Mouse (Mus musculus) thymus, postnatal 14 days (tissue): ENCODE results near the gene Zfp846.
"Not testable (repeated sequence)": the region's sequence is repeated elsewhere in the genome, so short reads cannot be mapped to it uniquely, and the experiment has no call there.

ENCODE experiments used
- DNase-seq: peaks from one replicate; pipeline ENCODE4 v3.0.0; 2021

Zfp846 gene

DNA sequence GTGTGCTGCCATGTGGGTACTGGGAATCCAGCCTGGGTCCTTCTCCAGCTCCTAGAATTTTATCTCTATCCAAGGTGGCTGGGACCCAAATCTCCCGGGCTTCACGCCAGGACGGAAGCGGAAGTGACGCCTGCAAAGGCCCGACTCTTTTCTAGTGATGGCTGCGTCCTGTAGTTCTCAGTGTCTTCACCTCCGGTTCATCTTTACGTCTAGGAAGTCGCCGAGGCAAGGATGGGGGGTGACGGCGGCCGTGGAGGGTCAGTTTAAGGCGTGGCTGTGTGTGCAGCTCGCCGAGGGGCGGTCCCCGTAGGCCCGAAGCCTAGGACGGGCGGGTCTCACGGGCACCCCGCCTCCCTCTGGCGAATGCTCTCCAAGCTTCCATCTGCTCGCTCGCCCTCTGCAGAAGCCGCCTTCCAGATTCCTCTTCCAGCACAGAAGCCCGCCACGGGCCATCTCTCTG lies at the start of gene Zfp846:
Gene Zfp846, plus strand, starts transcription at position 117 of the 460 bp plus-strand sequence.
- DNase-seq = peak; percentile 97

DNA sequence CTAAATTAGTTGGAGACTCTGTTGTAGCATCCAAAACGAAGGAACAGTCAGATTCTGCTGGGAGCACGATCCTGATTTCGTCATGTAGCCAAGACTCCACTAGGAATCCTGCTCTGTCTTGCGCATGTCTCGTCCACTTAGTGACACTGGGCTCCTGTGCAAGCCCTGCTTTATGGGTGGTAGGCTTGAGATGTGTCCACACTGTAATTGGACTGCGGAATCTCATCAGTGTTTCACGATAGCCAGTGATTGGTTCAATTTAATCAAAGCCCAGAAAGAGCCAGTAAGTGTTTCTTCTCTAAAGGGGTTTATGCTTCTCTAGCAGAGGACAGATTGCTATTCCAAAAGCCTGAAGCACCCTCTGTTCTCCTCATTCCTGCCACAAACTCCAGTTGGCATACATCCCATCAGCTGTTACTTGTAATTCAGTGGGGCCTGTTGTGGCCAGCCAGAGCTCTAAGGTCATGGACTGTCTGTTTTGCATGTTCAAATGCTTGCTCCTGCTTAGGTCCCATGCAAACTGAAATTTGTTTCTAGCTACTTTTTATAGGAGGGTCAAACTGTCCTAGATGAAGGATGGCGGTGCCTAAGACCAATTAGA lies 46.7 kb upstream of the Zfp846 start:
- DNase-seq = no peak

DNA sequence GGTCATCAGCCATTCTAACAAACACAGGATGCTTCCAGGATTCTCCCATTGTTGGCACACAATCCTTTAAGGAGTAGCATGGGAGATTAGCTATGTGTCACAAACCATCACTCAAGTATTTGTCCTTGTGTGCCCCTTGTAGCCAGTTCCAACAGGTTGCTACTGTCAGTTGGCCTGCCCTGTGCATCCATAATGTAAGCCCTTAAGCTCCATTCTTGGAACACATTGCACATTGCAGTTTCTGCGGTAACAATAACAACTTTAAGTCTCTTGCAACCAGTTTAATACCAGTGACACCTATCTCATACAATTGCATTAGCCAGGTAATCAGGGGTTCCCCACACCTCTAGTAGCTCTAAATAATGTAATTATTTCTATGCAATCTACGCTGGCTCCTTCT lies 44.5 kb upstream of the Zfp846 start:
- DNase-seq = no peak

DNA sequence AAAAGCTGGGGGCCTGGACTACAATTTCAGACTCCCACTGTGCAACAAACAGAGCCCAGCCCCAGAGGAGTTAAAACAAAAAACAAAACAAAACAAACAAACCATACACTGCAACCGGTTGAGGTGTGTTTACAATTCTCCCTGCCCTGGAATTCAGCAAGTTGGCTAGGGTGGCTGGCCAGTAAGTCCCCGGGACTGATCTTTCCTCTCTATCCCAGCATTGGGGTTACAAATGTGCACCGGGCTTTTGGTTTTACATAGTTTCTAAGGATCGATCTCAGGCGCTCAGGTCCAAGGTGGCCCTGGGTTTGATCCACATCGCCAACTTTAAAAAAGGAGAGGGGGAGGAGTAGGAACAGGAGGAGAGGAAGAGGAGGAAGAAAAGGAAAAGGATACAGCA lies 37.6 kb upstream of the Zfp846 start:
- no peak for DNase-seq

DNA sequence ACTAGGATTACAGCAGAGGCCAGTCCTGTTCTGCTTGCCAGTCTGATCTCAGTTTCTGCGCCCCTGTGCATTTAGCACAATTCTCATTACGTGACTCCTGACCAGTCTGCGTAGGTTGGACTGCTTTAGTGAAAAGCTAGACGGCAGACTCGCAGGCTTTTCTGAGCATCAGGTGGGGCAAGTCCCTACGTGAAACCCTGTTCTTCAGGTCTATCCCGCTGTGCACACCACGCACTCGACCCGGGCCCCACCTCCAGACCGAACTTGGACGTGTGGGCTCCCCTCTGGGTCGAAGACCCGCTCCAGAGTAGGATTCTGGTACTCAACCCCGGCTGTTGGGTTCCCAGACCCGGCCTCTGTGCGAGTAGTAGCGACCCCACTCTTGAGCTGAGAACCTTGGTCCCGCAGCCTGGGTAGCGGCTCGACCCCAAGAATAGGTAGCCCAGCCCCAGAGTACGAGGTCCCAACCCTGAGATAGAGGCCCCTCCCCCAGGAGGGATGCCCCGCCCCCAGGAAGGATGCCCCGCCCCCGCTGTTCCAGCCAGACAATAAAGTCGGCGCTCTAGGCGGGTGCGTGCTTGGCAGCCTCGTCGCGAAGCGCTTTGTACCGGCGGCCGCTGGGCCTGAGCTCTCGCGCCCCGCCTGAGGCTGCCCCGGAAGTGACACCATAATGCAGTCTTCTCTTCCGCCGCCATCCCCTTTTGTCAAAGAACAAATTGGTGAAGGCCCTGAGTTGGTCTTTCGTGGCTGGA lies 36.8 kb upstream of the Zfp846 start:
- DNase-seq = peak; percentile 85

DNA sequence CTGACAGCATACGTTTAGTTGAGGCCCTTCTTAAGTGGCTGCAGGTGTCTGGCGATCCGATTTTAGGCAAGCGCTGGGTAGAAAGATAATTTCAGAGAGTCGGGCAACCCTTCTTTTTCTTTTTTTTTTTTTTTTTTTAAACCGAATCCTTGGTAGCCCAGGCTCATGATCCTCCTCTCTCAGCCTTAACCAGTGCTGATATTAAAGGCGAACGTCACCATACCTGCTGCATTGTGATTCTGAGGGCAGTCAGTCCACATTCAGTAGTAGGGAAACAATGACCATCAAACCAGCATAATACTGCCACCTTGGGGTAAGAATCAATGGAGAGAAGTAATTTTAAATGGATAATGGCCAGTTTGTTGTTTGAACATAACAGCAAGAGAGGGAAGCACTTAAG lies 35.9 kb upstream of the Zfp846 start:
- no peak for DNase-seq

DNA sequence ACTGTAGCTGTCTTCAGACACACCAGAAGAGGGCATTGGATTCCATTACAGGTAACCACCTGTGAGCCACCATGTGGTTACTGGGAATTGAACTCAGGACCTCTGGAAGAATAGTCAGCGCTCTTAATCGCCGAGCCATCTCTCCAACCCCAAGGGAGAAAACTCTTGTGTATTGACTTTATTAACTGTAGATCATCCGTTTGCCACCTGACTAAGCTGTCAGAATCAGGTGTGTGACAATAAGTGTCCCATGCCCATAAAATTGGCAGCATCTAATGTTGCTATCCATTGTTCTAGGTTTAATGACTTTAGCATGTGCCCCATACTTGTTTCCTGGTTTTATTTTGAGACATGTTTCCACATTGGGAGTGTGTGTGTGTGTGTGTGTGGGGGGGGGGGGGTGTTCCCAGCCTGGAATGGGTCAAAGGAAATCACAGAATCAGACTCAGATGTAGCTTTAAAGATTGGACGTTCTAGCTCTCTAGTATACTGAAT lies 29.3 kb upstream of the Zfp846 start:
- no peak for DNase-seq

DNA sequence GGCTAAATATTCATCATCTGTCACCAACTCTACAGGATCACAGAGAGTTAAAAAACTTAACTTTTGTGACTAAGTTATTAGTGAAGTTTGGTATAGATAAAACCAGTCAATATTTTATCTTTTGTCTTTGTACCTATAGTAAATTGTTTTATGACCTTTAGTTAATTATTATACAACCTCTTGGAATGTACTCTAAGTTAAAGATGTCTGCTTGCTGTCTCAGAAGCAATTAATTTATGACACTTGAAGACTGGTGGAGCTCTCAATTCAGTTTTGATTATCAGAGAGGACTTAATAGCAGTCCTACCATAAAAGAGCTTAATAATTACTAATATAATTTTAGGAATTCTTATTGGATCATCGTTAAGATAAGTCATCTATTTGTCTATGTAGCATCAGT lies 28.4 kb upstream of the Zfp846 start:
- DNase-seq = no peak

DNA sequence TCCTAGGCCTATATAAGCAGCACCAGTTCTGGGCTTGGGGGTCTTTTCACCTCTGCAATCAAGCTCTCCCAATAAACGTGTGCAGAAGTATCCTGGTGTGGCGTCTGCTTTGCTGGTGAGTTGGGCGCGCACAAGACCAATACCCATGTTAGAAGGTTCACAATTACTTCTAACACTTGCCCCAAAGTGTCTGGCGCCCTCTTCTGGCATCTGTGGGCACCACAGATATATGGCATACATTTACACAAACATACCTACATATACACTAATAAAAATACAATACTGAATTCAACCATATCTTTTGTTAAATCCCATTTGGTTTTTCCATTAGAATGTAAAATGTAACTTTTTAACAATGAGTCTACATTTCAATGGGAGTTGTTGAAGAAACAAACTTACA lies 18.9 kb upstream of the Zfp846 start:
- peak; percentile 18 for DNase-seq

DNA sequence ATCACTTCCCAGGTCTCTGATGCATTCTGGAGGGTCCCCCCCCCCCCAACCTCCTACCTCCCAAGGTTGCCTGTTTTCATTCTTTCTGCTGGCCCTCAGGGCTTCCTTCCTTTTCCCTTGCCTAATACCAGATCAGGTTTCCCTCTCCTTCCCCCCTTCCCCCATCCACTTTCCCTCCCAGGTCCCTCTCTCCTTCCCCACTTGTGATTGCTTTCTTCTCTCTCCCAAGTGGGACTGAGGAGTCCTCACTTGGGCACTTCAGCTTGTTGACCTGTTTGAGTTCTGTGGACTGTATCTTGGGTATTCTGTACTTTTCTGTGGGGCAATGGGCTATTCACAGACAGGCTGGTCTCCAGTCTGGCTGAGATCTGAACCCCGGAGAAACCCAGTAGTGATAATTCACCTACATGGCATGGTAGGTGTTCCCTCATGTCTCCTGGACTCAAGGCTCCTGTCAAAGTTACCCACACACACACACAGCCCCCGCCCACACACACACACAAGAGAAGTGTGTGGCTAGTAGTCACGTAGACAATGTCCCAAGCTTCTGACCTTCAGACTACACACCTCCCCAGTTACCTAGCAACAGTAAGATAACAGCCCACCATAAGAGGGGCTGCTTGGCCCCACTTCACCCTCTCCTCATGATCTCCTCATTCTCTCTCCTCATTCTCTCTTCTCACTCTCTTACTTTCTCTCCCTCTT lies 15.6 kb upstream of the Zfp846 start:
- not testable (repeated sequence) for DNase-seq

DNA sequence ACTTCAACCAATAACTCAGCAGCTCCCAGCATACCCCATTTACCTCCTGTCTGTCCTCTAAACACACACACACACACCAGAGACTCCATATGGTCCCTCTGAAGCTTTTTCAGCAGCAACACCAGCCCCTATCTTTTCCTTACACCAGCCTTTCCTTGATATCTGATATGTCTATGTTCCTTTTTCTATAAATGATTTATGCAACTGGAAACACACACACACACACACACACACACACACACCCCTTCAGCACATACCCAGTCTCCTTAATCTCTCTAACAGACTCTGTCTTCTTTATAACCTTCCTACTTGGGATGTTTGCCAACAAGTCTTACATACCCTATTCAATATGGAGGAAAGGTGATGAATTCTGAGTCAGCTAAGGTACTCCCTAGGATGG lies 10.0 kb upstream of the Zfp846 start:
- no peak for DNase-seq

DNA sequence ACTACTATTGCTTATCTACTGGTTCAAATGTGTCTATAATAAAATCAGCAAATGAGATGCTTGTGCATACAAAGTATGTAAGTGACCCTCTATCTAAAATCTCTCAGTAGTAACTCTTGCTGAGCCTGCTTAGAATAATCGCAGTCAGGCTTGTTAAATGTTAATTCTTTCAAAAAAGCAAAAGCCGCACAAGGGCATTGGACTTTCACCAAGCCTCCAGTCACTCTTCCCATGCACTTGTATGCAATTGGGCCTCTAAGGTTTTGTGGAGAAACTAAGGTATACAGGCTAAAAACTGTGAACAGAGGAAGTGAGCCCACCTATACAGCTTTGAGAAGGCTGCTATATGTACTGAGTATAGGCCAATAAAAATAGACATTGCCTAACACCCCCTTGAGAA lies 4.5 kb upstream of the Zfp846 start:
- no peak for DNase-seq

DNA sequence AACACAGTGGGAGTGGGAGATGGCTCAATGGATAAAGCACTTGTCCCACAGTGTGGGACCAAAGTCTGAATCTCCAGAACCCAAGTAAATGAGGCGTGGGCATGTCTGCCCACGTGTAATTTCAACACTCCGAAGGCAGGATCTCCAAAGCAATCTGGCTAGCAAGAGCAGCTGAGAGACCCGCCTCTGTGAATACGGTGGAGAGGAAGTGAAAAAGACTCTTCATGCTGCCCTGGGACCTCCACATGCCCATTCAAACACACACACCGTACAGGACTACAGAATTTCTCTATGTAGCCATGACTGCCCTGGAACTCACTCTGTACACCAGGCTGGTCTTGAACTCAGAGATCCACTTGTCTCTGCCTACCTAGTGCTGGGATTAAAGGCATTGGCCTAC lies 20.2 kb downstream of the Zfp846 start:
- DNase-seq = no peak

DNA sequence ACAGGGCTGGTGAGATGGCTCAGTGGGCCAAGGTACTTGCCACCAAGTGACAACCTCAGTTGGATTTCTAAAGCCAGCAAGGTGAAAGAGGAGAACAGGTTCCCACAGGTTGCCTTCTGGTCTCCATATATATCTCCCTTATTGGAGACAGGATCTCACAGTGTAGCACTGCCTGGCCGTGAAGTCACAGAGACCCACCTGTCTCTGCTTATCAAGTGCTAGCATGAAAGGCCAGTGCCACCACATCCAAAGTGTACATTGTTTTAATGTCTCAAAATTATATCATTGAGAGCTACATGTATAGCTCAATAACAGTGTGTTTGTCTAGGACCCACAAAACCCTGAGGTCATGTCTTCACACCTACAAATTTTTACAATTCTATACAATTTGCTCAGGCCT lies 25.2 kb downstream of the Zfp846 start:
- peak; percentile 10 for DNase-seq

DNA sequence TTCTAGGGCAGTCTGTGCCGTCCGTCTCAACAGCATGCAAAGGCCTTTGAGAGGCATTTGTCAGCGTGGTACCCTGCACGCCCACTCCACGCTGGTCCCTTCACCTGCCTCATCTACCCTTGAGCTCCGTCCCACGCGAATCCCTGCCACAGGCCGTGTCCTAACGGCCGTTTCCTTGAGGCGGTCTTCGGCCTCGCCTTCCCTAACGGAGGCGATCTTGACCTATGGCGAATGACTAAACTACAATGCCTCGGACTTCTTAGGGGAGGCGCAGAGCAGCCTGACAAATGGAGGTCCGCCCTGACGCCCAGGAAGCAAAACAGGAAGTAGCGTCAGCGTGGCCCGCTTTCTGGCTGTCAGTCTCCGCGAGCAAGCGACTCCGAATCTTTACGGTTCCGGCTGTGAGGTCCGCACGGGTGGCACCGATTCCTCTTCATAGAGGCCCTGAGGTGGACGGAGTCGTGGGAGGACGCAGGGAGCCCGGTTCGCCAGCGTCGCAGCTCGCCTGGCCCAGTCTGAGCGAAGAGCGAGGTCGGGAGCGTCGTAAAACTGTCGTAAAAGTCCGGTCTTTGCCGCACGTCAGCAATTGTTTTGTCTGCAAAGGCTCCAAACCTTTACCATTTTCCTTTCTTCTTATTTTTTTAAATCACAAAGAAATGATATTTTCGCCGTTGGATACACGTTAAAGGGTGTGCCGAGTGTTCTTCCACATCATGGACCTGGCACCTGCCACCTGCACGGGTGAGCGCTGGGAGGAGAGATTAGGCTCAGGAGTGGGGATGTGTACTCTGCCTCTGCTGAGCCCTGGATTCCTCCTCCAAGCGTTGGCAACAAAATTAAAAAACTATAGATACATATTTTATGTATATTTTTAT lies 26.2 kb downstream of the Zfp846 start:
- peak; percentile 85 for DNase-seq

DNA sequence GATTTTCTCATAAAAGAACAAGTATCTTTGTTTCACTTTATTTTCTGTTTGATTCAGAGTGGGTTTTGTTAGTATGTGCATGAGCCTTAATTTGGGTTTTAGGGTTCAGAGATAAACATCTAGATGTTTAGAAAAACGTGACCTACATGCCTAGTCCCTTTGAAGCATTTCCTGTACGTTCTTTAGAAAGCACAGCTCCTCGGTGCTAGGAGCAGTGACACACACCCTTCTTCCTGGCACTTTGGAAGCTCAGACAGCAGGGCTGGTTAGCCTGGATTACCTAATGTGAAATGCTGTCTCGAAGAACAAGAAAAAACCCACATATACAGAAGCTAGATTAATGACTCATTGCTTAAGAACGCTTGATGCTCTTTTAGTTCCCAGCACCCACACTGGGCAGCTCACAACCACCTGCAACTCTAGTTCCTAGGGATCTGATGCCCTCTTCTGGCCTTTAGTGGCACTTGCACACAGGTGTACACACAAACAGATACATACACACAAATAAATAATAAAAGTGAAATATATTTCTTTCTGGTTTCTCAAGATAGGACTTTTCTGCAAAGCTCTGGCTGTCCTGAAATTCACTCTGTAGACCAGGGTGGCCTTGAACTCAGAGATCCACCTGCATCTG lies 28.9 kb downstream of the Zfp846 start:
- DNase-seq = peak; percentile 42

DNA sequence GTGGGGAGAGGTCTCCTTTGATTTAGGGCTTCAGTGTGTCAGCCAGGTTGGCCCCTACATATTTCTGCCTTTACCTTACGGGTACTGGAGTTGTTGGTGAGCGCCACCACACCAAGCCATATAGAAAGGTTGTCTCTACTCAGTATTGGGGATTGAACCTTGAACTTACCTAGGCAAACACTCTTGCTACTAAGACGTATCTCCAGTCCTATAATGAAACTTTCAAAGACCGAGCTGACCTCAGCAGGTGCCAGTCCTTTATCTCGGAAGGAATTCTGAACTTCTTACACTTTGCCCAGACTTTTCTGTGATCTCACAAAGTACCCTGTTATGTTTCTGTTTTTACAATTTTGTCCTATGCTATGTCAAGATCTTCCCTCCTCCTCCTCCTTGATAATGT lies 30.9 kb downstream of the Zfp846 start:
- DNase-seq = no peak

DNA sequence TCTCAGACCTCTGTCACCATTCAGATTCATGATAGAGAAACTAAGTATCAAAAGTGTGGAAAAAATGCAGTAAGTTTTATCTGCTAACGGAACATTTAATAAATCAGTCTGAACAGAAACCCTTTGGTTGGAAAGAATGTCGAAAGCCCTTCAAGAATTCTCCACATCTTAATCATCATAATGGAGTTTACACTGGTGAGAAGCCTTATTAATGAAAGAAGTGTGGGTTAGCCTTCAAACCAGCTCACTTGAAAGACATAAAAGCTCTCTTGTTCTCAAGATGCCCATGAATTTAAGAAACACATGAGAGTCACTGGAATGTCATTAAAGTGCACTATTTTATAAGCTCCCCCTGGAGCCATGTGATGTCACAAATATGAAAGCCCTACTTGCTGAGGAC lies 35.6 kb downstream of the Zfp846 start:
- no peak for DNase-seq

DNA sequence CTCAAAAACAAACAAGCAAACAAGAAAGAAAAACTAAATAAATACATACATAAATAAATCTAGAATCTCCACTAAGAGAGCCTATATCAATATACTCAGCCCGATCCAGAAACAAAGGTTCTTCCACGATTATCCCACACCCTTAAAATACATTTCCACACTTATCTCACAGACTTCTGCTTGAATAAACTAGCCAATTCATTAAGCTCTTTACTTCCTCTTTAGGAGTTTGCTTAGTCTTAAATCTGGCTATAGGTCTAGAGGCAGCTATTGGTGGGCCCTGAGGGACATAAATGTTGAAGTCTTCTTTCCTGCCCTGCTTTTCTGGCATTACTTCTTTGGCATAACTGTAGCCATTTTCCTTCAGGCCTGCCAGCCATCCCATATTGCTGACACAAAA lies 50.2 kb downstream of the Zfp846 start:
- DNase-seq = no peak

DNA sequence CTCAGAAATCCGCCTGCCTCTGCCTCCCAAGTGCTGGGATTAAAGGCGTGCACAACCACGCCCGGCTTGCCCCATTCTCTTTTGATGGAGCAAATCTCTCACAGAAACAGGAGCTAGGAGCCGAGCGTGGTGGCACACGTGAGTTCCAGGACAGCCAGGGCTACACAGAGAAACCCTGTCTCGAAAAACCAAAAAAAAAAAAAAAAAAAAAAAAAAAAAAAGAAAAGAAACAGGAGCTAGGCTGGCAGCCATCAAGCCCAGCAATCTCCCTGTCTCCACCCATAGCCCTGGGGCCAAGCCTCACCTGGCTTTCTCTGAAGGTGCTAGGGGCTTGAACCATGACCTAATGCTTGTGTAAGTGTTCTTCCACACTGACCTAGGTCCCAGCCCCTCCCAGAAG lies 54.6 kb downstream of the Zfp846 start:
- peak; percentile 71 for DNase-seq

DNA sequence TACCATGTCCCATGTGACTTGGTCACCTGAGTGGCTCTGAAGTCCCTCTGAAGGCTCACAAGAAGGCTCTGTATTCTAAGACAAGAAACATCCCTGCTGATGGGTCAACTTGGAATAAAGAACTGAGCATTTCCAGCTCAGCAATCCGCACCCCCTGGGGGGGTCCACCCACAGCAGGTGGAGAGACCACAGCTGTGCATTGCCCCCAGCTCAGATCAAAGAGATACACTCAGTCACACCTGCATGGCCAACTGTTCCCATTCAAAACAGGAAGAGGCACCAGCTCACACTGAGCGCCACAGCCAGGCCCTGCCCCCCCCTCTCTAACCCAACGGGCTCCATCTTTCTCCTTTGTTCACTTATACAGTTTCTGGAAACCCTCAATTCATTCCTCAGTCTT lies 55.2 kb downstream of the Zfp846 start:
- DNase-seq = peak; percentile 94

DNA sequence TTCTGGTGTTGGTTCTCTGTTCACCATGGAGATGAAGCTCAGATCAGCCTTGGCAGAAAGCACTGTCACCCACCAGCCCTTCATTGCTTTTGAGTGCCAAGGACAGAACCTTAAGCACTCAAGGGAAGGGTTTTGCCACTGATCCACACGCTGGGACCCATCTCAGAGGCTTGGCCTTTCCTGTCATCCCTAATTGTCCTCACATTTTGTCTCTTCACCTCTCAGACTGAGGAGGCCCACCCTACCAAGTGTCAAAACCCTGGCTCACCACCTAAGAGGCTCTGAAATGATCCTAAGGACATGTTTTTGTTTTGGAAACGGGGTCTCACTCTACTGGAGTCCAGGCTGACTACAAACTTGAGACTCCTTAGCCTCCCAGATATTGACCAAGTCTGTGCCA lies 55.7 kb downstream of the Zfp846 start:
- peak; percentile 46 for DNase-seq
